Mouse (Mus musculus) forebrain, embryonic 16.5 days (tissue): Measurements from ENCODE around the gene Cfap299. TPM values are rescaled to one million over a fixed set of nuclear protein-coding genes. Genes with fewer than 3 reads are reported as not detected.

Experiments used
- ATAC-seq: fragments of 200-750 bp; cut with Nextera tagmentation; 2 replicates; pipeline ENCODE4 v1.8.0; 2017; ENCODE audit warnings: mild to moderate bottlenecking, moderate library complexity
- H3K27ac ChIP-seq: fragments of 300-500 bp; sonication (generic); 2 replicates; pipeline ENCODE4 v1.5.1; 2014; ENCODE audit warnings: low read length, control low read depth
- H3K27me3 ChIP-seq: fragments of 300-500 bp; sonication (generic); replicated peaks from 2 replicates; pipeline ENCODE4 v1.6.1; 2014; ENCODE audit warnings: low read length; ENCODE audit not compliant: control insufficient read depth, insufficient read depth
- H3K36me3 ChIP-seq: fragments of 300-500 bp; sonication (generic); 2 replicates; pipeline ENCODE4 v1.6.1; 2014; ENCODE audit not compliant: control insufficient read depth, insufficient read depth
- H3K4me1 ChIP-seq: fragments of 300-500 bp; sonication (generic); replicated peaks from 2 replicates; pipeline ENCODE4 v1.6.1; 2014; ENCODE audit warnings: low read length; ENCODE audit not compliant: control insufficient read depth, insufficient read depth
- H3K4me2 ChIP-seq: fragments of 300-500 bp; sonication (generic); 2 replicates; pipeline ENCODE4 v1.6.1; 2014; ENCODE audit warnings: mild to moderate bottlenecking, low read length, control low read depth
- H3K4me3 ChIP-seq: fragments of 300-500 bp; sonication (generic); replicated peaks from 2 replicates; pipeline ENCODE4 v1.5.1; 2014; ENCODE audit warnings: mild to moderate bottlenecking, low read length, control low read depth
- H3K9ac ChIP-seq: fragments of 300-500 bp; sonication (generic); replicated peaks from 2 replicates; pipeline ENCODE4 v1.6.1; 2014; ENCODE audit warnings: low read depth, low read length, control low read depth
- H3K9me3 ChIP-seq: fragments of 300-500 bp; sonication (generic); 2 replicates; pipeline ENCODE4 v1.6.1; 2016; ENCODE audit warnings: low read length; ENCODE audit not compliant: control insufficient read depth
- WGBS: fragments of 180-500 bp; shearing (Covaris S2); extraction: QIAGEN DNeasy Blood & Tissue Kit; methylation state at CpG from one replicate; pipeline ENCODE4 v1.1.7; 2014; 5-methylcytosine and 5-hydroxymethylcytosine counted together
- polyA plus RNA-seq: library from polyadenylated mRNA; unstranded; fragments of >200 nt; fragmentation: Nextera tagmentation; extraction: Ambion mirVana; gene quantifications from 2 replicates; pipeline ENCODE4 v1.2.1, GENCODE M21; 2015

Cfap299 gene
- polyA plus RNA-seq, 1 experiment from 2014 or later = 0.92 TPM

- H3K9ac ChIP-seq = no peak overlapping the region
- WGBS = 88% methylated on average over 6 of the region's 6 CpGs
- no peak overlapping the region for H3K27ac ChIP-seq
Measured at GRCm38 (mm10) chr5:98804761-98805160, 475.7 kb downstream of the Cfap299 start.

GRCm38 (mm10) chr5:98806492-98806891 lies 477.4 kb downstream of the Cfap299 start:
- peaks cover 3% of the 10 kb centered on the region; the same call in 1 of the 2 replicates for H3K4me1 ChIP-seq
- no peak overlapping the region for H3K27ac ChIP-seq
- H3K36me3 ChIP-seq = no peaks in the 10 kb centered on the region
- H3K4me2 ChIP-seq = no peak overlapping the region
- no peaks in the 10 kb centered on the region for H3K27me3 ChIP-seq
- no peak for ATAC-seq
- no peaks in the 10 kb centered on the region for H3K9me3 ChIP-seq
- 92% methylated on average over 4 of the region's 4 CpGs for WGBS
- H3K9ac ChIP-seq = no peak overlapping the region
- no peak overlapping the region for H3K4me3 ChIP-seq

More at GRCm38 (mm10) chr5:98804761-98805160, 475.7 kb downstream of the Cfap299 start:
- no peaks in the 10 kb centered on the region for H3K9me3 ChIP-seq
- no peaks in the 10 kb centered on the region for H3K27me3 ChIP-seq
- H3K4me2 ChIP-seq = no peak overlapping the region
- peaks cover 4% of the 10 kb centered on the region; the same call in 1 of the 2 replicates for H3K4me1 ChIP-seq
- ATAC-seq = no peak
- no peak overlapping the region for H3K4me3 ChIP-seq
- no peaks in the 10 kb centered on the region for H3K36me3 ChIP-seq

GRCm38 (mm10) chr5:98807022-98807421 lies 477.9 kb downstream of the Cfap299 start:
- Histone ChIP-seq H3K27ac (no peak overlapping the region), H3K4me2 (no peak overlapping the region), H3K4me1 (no peaks in the 10 kb centered on the region), H3K4me3 (no peak overlapping the region), H3K9ac (no peak overlapping the region), H3K27me3 (no peaks in the 10 kb centered on the region), H3K36me3 (no peaks in the 10 kb centered on the region), H3K9me3 (no peaks in the 10 kb centered on the region)
- no peak for ATAC-seq
- WGBS = 78% methylated on average over 7 of the region's 7 CpGs

GRCm38 (mm10) chr5:98807953-98808352 lies 478.8 kb downstream of the Cfap299 start:
- H3K4me1 ChIP-seq = no peaks in the 10 kb centered on the region
- no peak overlapping the region for H3K4me3 ChIP-seq
- no peak overlapping the region for H3K9ac ChIP-seq
- ATAC-seq = no peak
- WGBS = 81% methylated on average over 9 of the region's 9 CpGs
- H3K9me3 ChIP-seq = 0 out of 2 replicates have a peak, but pooled peaks cover 2% of the 10 kb centered on the region
- no peaks in the 10 kb centered on the region for H3K27me3 ChIP-seq
- no peak overlapping the region for H3K4me2 ChIP-seq
- no peak overlapping the region for H3K27ac ChIP-seq
- H3K36me3 ChIP-seq = no peaks in the 10 kb centered on the region

- no peaks in the 10 kb centered on the region for H3K27me3 ChIP-seq
- H3K27ac ChIP-seq = no peak overlapping the region
- 94% methylated on average over 1 of the region's 1 CpGs for WGBS
- H3K9me3 ChIP-seq = 0 out of 2 replicates have a peak, but pooled peaks cover 2% of the 10 kb centered on the region
- H3K4me3 ChIP-seq = no peak overlapping the region
- no peak overlapping the region for H3K9ac ChIP-seq
- no peaks in the 10 kb centered on the region for H3K36me3 ChIP-seq
- no peak overlapping the region for H3K4me2 ChIP-seq
- no peak for ATAC-seq
- H3K4me1 ChIP-seq = no peaks in the 10 kb centered on the region
Measured at GRCm38 (mm10) chr5:98812380-98812779, 483.3 kb downstream of the Cfap299 start.

GRCm38 (mm10) chr5:98815269-98815668 lies 486.2 kb downstream of the Cfap299 start:
- Histone ChIP-seq H3K4me3 (no peak overlapping the region), H3K27me3 (no peaks in the 10 kb centered on the region), H3K4me2 (no peak overlapping the region), H3K27ac (no peak overlapping the region), H3K9ac (no peak overlapping the region), H3K4me1 (no peaks in the 10 kb centered on the region), H3K9me3 (0 out of 2 replicates have a peak, but pooled peaks cover 2% of the 10 kb centered on the region), H3K36me3 (no peaks in the 10 kb centered on the region)
- ATAC-seq = no peak
- 76% methylated on average over 1 of the region's 1 CpGs for WGBS

GRCm38 (mm10) chr5:98833760-98834159 lies 504.7 kb downstream of the Cfap299 start:
- H3K9me3 ChIP-seq = no peaks in the 10 kb centered on the region
- H3K9ac ChIP-seq = no peak overlapping the region
- H3K27me3 ChIP-seq = no peaks in the 10 kb centered on the region
- H3K27ac ChIP-seq = no peak overlapping the region
- no peak overlapping the region for H3K4me3 ChIP-seq
- H3K4me1 ChIP-seq = no peaks in the 10 kb centered on the region
- H3K36me3 ChIP-seq = no peaks in the 10 kb centered on the region
- ATAC-seq = no peak
- WGBS = 90% methylated on average over 9 of the region's 9 CpGs
- H3K4me2 ChIP-seq = no peak overlapping the region

GRCm38 (mm10) chr5:98834300-98834699 lies 505.2 kb downstream of the Cfap299 start:
- H3K27me3 ChIP-seq = no peaks in the 10 kb centered on the region
- H3K9me3 ChIP-seq = no peaks in the 10 kb centered on the region
- H3K27ac ChIP-seq = no peak overlapping the region
- no peaks in the 10 kb centered on the region for H3K4me1 ChIP-seq
- H3K4me3 ChIP-seq = no peak overlapping the region
- no peaks in the 10 kb centered on the region for H3K36me3 ChIP-seq
- H3K9ac ChIP-seq = no peak overlapping the region
- WGBS = 81% methylated on average over 6 of the region's 6 CpGs
- no peak for ATAC-seq
- H3K4me2 ChIP-seq = no peak overlapping the region

GRCm38 (mm10) chr5:98842600-98843310 lies 513.7 kb downstream of the Cfap299 start:
- no peak for ATAC-seq
- Histone ChIP-seq H3K36me3 (no peaks in the 10 kb centered on the region), H3K9ac (no peak overlapping the region), H3K27ac (no peak overlapping the region), H3K9me3 (no peaks in the 10 kb centered on the region), H3K4me1 (no peaks in the 10 kb centered on the region), H3K27me3 (no peaks in the 10 kb centered on the region), H3K4me2 (no peak overlapping the region), H3K4me3 (no peak overlapping the region)
- 94% methylated on average over 7 of the region's 7 CpGs for WGBS
